Mouse (Mus musculus): ENCODE measurements around the gene Stap2.

Stap2 gene

DNA sequence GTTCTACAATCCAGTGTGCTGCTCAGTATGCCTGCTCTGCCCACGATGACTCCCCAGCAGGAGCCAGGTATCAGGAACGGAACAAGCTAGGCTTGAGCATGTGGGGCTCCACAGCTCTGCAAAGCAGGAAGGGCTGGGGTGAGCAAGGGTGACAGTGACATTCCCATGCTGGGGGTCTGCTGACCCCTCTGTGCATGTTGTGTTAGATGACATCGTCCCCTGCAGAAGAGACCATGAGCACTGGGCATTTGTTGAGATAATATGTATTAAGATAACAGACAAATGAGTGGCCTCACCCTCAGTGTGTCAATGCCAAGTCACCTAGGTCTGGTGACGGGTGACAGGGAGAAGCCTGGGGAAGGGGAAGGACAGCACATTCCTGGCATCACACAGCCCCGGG is 19.5 kb upstream of the Stap2 start:
- DNase-seq (ENCODE audit: low read depth, low spot score): no peak

- DNase-seq (ENCODE audit: low read depth, low spot score): no peak
These were observed 19.1 kb upstream of the Stap2 start for GRCm38 (mm10) chr17:56024476-56024875.

DNA sequence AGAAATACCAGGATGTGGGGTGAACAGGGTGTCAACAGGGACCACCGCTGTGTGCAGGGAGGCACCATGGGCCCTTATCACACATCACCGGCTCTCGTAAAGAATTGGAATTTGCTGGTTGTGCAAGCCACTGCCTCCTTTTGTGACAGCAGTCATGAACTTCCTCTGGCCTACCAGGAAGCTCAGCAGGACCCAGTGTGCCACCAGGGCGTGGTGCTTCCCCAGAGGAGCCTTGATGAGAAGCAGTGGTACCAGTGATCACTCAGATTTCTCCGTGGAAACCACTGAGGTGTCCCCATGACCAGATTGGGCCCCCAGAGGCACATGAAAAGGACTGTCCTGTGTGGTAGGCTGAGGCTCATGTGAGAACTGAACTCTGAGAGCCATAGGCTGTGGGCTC is 18.0 kb upstream of the Stap2 start:
- no peak for DNase-seq (ENCODE audit: low read depth, low spot score)

GRCm38 (mm10) chr17:56022989-56023290 is 17.6 kb upstream of the Stap2 start:
- no peak for DNase-seq (ENCODE audit: low read depth, low spot score)

GRCm38 (mm10) chr17:56022131-56022988 is 17.0 kb upstream of the Stap2 start:
- DNase-seq (ENCODE audit: low read depth, low spot score): no peak

GRCm38 (mm10) chr17:56021161-56021910 is 16.0 kb upstream of the Stap2 start:
- no peak for DNase-seq (ENCODE audit: low read depth, low spot score)

DNA sequence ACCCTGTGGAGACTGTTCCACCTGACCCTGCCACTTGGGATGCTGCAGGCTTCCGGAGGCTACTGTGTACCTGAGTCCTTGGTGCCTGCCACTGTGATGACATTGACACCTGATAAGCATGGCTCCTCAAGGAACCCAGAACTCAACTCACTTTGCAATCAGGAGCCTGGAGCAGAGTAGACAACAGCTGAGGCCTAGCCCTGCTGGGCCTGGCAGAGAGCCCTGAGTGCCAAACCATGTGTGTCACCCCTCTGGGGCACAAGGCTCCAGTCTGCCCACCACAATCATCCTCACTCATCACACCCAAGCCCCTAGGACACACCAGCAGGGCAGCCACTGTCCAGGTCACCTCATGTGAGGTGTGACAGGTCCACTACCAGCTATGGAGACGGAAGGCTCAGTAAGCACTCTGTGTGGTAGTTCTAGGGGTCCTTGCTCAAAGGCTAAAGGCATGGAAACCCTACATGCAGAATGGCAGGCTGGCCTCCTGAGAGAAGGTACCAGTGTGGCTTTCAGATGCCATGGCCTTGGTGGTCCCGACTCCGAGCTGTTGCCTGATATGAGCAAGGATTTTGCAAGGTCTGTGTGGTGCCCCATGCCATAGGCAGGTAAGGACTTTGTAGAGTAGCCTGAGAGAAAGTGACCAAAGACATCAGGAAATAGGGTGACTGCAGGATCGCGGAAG is 15.2 kb upstream of the Stap2 start:
- no peak for DNase-seq (ENCODE audit: low read depth, low spot score)

- DNase-seq (ENCODE audit: low read depth, low spot score): no peak
These were observed 13.2 kb upstream of the Stap2 start for GRCm38 (mm10) chr17:56018347-56019131.

GRCm38 (mm10) chr17:56017848-56018247 is 12.5 kb upstream of the Stap2 start:
- no peak for DNase-seq (ENCODE audit: low read depth, low spot score)

GRCm38 (mm10) chr17:56016793-56017785 is 11.7 kb upstream of the Stap2 start:
- DNase-seq (ENCODE audit: low read depth, low spot score): no peak

GRCm38 (mm10) chr17:56016382-56016781 is 11.0 kb upstream of the Stap2 start:
- DNase-seq (ENCODE audit: low read depth, low spot score): no peak

GRCm38 (mm10) chr17:56015293-56015692 is 9.9 kb upstream of the Stap2 start:
- DNase-seq (ENCODE audit: low read depth, low spot score): no peak

- no peak for DNase-seq (ENCODE audit: low read depth, low spot score)
These were observed 6.1 kb upstream of the Stap2 start for GRCm38 (mm10) chr17:56011441-56011840.

DNA sequence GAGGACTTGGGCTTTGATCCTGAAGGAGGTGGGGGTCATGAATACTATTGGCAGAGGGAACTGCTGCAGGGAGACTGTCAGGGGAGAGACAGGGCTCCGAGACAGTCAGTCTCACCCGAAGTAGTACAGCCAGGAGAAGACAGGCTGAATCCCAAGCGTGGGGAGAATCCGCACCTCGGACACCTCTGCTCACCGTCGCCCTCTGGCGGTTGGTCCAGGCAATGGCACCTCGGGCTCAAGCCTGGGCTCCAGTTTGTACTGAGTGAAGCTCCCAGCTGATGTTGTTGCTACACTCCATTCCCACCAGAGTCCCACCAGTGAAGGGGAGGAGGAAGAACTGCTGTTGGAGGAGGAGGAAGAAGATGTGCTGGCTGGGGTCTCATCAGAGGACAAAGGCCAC is 5.3 kb upstream of the Stap2 start:
- DNase-seq (ENCODE audit: low read depth, low spot score): peak; percentile 62

DNA sequence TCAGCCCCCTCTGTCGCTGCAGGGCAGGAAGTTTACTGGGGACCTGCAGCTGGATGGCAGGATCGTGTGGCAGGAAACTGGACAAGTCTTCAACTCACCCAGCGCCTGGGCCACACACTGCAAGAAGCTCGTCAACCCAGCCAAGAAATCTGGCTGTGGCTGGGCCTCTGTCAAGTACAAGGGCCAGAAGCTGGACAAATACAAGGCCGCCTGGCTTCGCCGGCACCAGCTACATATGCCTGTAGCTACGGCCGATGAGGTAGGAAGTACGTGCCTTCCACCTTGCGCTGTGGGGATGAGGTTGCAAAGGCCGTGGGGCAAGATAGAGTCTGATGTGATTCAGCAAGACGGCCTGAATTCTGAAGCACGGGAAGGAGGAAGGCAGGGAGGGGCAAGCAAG is 4.9 kb upstream of the Stap2 start:
- DNase-seq (ENCODE audit: low read depth, low spot score): no peak

DNA sequence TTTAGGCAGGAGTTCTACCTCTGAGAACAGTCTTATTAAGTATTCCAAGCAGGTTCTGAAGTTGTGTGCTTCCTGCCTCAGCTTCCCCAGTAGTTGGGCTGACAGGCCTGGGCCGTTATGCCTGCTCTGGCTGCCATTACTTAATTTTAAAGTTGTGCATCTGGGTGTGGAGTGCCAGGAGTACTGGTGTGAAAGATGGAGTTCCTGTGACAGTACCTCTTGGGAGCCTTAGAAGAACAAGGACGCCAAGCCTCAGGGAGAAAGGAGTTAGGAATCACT is 4.5 kb upstream of the Stap2 start:
- no peak for DNase-seq (ENCODE audit: low read depth, low spot score)

GRCm38 (mm10) chr17:56009088-56009961 is 3.9 kb upstream of the Stap2 start:
- DNase-seq (ENCODE audit: low read depth, low spot score): peak; percentile 64

- peak; percentile 83 for DNase-seq (ENCODE audit: low read depth, low spot score)
These were observed 3.1 kb upstream of the Stap2 start for GRCm38 (mm10) chr17:56008356-56009087.
